Mouse (Mus musculus) neutrophil, adult 59 days (primary cell): Measurements from ENCODE around the gene Col6a1. TPM values are rescaled to one million over a fixed set of nuclear protein-coding genes. Genes with fewer than 3 reads are reported as not detected.

Experiments used
- total RNA-seq, 2 experiments: library from RNA; stranded (reverse); gene quantifications; 1 replicate in 1 of 2; 2 replicates in 1 of 2; pipeline ENCODE4 v1.2.4; 2023

Col6a1 gene
- 1 to 10 TPM in 1 of 2 experiments, under 1 TPM in 1; 0.24 to 1.0 TPM for total RNA-seq

DNA sequence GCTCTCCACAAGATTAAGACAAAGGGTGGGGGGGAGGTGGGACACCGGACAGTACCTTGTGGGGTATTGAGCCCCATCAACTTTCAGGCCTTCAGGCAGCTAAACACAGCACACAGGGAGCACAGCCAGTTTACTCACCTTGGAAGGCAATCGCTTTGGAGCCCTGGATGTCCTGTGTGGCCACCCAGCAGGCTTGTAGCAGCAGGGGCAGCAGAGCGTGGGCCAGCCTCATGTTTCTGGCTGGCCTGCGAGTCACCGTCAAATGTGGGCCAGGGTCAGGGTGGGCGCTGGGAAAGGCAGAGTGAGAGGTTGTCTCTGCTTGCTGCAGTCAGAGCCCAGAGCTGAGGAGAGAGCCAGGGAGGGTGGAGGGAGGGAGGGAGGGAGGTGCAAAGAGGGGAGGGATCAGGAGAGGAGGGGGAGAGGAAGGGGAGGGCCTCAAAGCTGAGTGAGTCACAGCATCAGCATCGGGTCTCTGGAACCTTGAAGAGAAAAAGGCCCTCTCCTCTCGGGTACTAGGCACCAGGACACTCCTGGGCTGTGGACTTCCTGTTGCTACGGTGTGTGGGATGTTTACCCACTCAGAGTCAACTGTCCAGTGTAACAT lies at the start of gene Col6a1:
Gene Col6a1, minus strand, starts transcription at position 487 of the 604 bp plus-strand sequence.

Other genes with a start within 250 kb of the Col6a1 start
- 1 to 10 TPM; 4.4 to 8.6 TPM for gene Lss, start 194.6 kb downstream of the Col6a1 start, total RNA-seq
- gene Spatc1l, start 163.9 kb downstream of the Col6a1 start, total RNA-seq = not detected
- not detected for gene Ftcd, start 150.5 kb downstream of the Col6a1 start, total RNA-seq
- gene Col6a2, start 102.5 kb downstream of the Col6a1 start, total RNA-seq = under 1 TPM; 0.36 to 0.40 TPM
- gene Pcbp3, start 235.7 kb upstream of the Col6a1 start, total RNA-seq = 1 to 10 TPM; 2.8 to 4.1 TPM